Mouse (Mus musculus) liver, adult 2 months (tissue): Measurements from ENCODE around the gene Vstm2l.

Source experiments
- CTCF ChIP-seq: fragments of 200-500 bp; IDR thresholded peaks from 2 replicates; pipeline ENCODE4 v1.5.1; 2011; ENCODE audit warnings: low read depth, low read length, control low read depth
- POLR2A ChIP-seq: fragments of 200-500 bp; IDR thresholded peaks from 2 replicates; pipeline ENCODE4 v1.6.1; 2011; ENCODE audit warnings: low read length, control low read depth; ENCODE audit not compliant: insufficient read depth; ENCODE audit errors: extremely low read depth

- TF ChIP-seq CTCF, result no peak
- TF ChIP-seq POLR2A, result no peak
Measured at GRCm38 (mm10) chr2:157957707-157958108, 43.3 kb downstream of the Vstm2l start.
